Mouse (Mus musculus) adrenal gland, postnatal 10 days (tissue): ENCODE measurements around the gene Psg23. TPM values are rescaled to one million over a fixed set of nuclear protein-coding genes. Genes with fewer than 3 reads are reported as not detected.
"Not testable (repeated sequence)": the region's sequence is repeated elsewhere in the genome, so short reads cannot be mapped to it uniquely, and the experiment has no call there.

Source experiments
- DNase-seq: peaks from one replicate; pipeline ENCODE4 v3.0.0; 2021; ENCODE audit warnings: mixed read lengths
- long read RNA-seq, 2 experiments: library from polyadenylated mRNA; stranded (forward); transcript quantifications; one replicate each; pipeline ENCODE4 v2.0.0; 2021
- total RNA-seq, 2 experiments: library from RNA; stranded (reverse); gene quantifications; 2 replicates each; pipeline ENCODE4 v1.2.3; 2021

Gene Psg23
- not detected for total RNA-seq
- long read RNA-seq, experiment 1, result 0 reads
- long read RNA-seq, experiment 2, result 0 reads

DNA sequence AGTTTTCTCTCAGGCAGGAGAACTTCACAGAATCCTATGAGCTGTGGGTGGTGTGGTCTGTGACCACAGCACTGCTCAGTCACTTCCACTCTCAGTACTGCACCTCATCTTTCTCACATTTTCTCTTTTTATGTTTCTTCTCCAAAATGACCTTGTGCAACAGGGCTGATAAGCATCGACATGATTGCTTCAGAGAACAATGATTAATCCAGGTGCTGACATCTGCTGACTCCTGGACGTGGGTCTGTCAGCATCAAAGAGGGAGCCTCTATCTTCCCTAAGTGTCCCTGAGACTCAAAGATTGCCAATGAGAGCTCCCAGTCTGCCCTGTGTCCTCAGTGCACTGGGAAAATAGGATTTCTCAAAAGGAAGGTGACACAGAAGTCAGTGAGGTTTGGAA lies at the start of gene Psg23:
TSS of gene Psg23 (minus strand) at position 101 of the 400 bp plus-strand sequence.
- DNase-seq, result not testable (repeated sequence)

DNA sequence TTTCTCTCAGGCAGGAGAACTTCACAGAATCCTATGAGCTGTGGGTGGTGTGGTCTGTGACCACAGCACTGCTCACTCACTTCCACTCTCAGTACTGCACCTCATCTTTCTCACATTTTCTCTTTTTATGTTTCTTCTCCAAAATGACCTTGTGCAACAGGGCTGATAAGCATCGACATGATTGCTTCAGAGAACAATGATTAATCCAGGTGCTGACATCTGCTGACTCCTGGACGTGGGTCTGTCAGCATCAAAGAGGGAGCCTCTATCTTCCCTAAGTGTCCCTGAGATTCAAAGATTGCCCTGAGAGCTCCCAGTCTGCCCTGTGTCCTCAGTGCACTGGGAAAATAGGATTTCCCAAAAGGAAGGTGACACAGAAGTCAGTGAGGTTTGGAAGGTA lies 40.3 kb upstream of the Psg23 start, which contains the start of gene Psg21:
TSS of gene Psg21 (minus strand) at position 101 of the 400 bp plus-strand sequence.
- DNase-seq, result not testable (repeated sequence)

GRCm38 (mm10) chr7:18626921-18627320 lies 10.6 kb upstream of the Psg23 start:
- not testable (repeated sequence) for DNase-seq

GRCm38 (mm10) chr7:18567205-18567604 lies 49.1 kb downstream of the Psg23 start, which contains the start of gene Psg27:
Gene Psg27, minus strand, starts transcription at chr7:18567305.
- DNase-seq, result no peak

GRCm38 (mm10) chr7:18559850-18560249 lies 56.5 kb downstream of the Psg23 start:
- no peak for DNase-seq

Other genes with a start within 250 kb of the Psg23 start
- not detected for gene Psg28, start 184.5 kb downstream of the Psg23 start, total RNA-seq
- gene Psg26, start 132.3 kb downstream of the Psg23 start, total RNA-seq, result not detected
- gene Psg25, start 84.2 kb downstream of the Psg23 start, total RNA-seq, result not detected
- gene Psg27, start 49.2 kb downstream of the Psg23 start, total RNA-seq, result not detected
- gene Psg21, start 40.2 kb upstream of the Psg23 start, total RNA-seq, result not detected
- not detected for gene Psg20, start 69.7 kb upstream of the Psg23 start, total RNA-seq
- gene Psg22, start 101.6 kb upstream of the Psg23 start, total RNA-seq, result not detected
- gene Psg19, start 182.0 kb upstream of the Psg23 start, total RNA-seq, result not detected
- not detected for gene Psg17, start 205.1 kb upstream of the Psg23 start, total RNA-seq
- 1 to 10 TPM; 3.7 to 5.0 TPM for gene Mill2, start 223.5 kb upstream of the Psg23 start, total RNA-seq